Mouse (Mus musculus) forelimb bud, embryonic 11.5 days (tissue): ENCODE measurements around the gene 2210408I21Rik.

ENCODE experiments used
- DNase-seq: peaks from one replicate; pipeline ENCODE4 v3.0.0-alpha.2; 2012; ENCODE audit warnings: low read depth, low spot score

2210408I21Rik gene

DNA sequence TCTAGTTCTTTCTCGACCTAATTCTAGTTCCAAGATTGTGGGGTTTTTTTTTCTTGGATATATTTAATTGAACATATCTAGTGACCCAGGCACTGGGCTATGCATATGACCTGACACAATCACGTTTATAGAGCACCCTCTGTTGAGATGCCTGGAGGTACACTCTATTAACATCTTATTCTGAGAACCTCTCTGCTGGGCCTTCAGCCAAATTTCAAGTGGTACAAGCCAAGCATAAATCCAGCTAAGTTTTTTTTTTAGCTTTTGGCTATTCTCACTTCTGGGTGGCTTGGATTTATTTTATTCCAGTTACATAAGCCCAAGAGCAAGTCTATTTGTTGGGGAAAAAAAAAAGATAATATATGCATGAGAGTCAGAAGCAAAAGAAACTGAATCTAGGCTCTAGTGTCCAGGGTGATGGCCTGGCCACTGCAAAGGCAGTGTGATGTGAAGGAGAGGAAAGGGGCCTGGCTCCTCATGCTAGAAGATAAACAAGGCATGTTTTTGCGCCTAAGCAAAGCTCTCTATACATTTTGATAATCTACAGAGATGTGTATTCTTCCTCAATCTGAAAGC lies 139.9 kb downstream of the 2210408I21Rik start:
- no peak for DNase-seq

DNA sequence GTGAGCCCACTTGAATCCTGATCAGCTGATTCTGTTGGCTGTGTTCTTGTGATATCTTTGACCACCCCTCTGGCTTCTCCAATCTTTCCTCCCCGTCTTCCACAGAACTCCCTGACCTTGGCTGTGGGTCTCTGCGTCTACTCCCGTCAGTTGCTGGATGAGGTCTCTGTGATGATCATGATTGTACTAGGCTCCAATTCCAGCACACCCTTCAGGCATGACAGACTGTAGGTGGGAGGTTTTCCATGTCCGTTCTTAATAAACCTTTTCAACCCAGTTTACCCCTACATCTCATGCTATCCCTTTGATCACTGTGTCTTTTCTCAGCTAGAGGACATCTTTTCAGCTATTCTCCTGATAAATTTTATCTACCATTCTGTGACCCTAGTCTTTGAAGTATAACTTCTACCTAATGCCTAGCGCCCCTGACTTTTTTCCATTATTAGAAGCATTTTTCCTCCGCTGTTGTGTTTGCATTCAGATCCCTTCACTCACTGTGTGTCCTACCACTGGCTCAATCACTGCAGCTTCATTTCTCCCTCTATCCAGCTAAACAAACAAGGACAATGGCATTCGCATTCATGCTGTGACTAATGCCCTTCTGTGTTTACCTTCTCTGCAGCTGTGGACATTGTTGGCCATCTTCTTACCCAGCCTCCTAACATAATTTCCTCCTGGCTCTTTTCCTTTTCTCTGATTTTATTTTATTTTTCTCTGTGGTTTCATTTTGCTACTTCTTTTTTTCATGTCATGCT lies 143.5 kb downstream of the 2210408I21Rik start:
- DNase-seq = no peak

DNA sequence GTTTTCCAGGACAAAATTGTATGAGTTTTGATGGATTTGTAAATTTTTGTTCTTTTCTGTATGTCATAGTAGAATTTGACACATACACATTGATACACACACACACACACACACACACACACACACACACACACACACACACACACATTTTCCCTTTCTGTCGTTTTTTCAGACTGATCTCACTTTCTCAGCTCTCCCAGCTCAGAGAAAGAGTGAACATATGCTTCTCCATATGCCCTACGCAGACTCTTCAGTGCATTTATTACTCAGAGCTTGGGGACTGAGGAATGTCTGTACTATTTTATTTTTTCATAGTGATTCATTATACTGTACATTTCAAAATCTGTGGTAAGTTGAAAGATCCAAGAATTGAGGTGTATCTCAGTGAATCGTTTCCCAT lies 160.2 kb downstream of the 2210408I21Rik start:
- no peak for DNase-seq

DNA sequence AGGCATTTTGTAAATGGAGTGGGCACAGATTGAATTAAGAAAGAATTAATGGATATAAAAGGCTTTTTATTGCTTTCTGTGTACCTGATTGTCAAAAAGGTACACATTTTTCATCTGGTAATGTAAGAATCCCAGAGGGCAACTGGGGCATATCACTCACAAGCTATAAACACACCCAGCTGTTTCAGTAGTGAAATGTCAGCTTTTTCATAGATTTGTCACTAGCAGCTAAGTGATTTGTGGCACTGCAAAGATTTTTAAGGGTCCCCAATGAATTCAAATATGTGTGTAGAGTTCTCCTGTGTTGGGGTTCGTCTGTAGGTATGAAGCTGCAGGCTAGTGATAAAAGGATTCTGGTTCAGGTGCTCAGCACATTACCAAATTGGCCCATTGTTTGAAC lies 188.8 kb downstream of the 2210408I21Rik start:
- peak; percentile 60 for DNase-seq

DNA sequence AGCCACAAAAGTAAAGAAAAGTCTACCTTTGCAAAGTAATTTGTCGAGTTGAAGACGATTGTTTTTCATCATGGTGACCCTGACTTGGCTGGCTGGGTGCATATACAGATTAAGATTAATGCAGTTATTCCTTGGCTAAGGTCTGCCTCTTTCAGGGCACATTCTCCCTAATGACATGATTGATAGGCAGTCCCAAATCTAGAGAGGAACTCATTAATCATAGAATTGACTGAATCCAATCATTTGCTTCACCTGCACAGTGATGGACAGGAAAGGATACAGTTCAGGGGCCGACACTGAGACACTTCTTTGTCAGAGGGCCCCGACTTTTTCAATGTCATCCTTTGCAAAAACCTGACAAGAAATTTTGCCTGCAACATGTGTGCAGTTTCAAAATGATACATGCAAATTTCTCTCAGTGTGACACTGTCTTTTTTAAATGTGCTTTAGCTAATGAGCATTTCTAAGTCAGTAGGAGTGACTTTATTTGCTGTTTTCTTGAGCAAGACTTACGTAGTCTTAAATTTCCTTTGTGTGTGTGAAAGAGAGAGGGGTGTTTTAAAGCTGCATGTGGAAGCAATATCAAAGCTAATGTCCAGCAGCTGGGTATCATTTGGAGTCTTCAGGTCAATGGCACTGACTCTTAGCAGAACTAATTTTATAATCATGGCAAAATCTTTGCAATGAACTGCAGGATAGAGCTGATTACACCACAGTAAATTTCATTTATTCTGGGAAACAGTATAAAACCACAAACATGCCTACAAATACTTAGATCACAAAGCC lies 191.0 kb downstream of the 2210408I21Rik start:
- peak; percentile 47 for DNase-seq

DNA sequence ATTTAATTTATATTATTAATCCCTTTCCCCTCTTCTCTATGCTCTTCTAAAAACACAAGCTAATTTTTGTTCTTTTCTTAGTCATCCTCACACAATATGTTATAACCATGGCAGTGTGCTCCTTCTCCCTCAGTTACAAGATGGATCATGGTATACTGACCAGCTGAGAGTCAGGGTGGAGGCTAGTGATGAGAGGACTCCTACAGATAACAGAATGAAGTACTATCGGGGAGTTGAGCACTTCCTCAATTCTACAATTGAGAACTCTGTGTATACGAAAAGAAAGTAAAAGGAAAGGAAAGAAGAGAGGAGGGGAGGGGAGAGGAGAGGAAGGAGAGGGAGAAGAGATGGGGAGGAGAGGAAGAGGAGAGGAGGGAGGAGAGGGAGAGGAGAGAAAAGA lies 206.8 kb downstream of the 2210408I21Rik start:
- DNase-seq = no peak

DNA sequence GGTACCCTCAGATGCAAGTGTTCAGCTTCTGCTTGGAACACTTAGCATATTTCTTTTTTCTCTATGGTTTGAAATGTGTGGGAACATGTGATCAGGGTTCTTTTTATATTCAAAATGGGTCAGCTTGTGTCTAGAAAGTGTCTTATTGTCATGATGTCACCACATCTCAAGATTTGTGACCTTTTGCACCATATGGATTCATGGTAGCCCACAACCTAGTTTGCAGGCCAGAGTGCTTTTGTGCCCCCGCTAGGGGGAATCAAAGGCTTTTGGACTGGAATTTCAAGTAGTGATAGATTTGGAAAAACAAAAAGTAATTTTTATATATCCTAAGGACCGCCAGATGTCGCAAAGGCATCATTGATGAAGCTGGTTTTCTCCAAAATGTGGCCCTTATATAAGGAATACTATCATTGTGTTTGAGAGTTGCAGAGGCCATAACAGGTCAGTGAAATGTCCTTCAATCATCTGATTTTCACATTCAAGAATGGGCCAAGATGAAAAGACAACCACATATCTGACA lies 250.2 kb downstream of the 2210408I21Rik start:
- DNase-seq = no peak

DNA sequence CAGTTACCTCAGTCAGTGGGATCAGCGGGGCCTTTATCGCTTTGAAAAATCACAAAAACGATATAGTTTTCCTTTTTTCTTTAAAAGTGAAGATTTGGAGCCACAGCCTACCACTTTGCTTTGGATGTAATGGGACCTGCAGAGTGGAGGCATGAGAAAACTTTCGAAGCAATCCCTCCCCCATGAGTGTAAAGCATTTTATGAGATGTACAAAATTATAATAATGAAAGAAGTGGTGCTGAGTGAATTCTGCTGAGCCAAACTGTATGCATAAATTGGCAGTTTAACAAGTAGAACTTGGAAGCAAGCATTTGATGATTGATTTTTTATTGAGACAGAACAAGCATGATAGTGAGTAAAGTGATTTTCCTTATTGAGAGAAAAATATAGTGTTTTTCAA lies 250.7 kb downstream of the 2210408I21Rik start:
- DNase-seq = no peak

DNA sequence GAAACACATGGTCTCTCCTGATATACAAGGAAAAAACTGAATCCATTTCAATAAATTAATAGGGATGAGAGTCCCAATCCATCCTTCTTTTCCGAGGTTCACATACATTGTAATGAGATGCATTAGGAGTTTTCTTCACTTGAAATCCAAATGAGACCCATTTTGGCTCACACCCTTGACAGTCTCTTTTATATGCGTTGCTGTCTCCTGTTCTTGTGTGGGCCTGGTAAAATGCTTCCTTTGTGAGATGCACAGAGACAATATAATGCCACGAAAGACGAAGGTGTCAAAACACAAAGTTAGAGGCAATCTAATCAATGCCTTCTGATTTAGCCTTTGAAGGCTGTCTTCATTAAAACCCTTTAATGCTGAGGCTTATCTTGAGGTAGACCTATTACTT lies 252.8 kb downstream of the 2210408I21Rik start:
- no peak for DNase-seq

DNA sequence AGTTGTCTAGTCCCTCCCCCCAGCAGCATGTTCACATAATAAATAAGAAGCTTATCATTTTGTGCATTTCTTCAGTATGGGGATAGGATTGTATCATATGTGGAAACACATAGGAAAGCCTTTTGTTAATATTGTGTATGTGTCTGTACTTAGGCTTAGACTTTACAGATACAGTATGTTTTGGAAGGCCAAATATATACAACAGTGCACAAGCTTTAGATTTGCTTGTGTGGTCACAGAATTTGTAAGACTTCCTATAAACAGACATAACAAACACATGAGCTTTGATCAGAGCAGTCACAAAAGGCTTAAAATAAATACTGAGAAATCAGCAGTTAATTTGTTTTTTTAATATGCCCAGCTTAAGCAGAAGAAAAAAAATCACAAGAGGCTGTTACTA lies 253.9 kb downstream of the 2210408I21Rik start:
- no peak for DNase-seq

DNA sequence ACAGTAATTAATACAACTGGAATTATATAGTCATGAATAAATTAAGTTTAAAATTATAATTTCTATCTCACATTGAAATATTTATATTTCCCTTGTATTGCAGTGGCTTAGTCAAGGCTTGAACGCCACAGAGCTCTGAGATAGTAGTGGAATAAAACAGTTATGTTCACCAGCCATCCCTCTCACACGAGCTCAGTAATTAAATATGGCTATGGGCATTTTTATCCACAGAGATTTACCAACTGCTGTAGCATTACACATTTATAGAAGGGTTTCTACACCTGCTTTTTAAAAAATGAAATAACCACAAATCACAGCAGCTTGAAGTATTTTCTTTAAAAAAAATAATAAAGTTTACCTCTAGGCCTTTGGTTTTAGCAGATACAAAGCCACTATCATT lies 261.0 kb downstream of the 2210408I21Rik start:
- no peak for DNase-seq

DNA sequence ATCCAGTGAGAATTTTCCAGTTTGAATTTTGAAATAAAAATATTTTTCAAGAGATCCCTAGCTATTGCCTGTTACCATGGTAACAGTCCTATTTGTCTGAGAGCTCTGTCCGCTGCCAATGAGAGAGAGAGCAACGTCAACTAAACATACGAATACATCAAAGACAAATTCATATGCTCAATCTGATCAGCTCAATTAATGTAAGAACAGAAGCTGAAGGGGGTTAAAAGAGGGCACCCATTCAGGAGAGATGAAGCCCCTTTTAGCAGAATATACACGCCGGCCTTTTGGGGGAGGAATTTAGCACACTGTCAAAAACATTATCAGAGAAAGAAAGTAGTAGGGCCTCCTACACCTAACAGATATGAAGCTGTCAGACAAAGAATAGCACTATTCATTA lies 261.6 kb downstream of the 2210408I21Rik start:
- no peak for DNase-seq

DNA sequence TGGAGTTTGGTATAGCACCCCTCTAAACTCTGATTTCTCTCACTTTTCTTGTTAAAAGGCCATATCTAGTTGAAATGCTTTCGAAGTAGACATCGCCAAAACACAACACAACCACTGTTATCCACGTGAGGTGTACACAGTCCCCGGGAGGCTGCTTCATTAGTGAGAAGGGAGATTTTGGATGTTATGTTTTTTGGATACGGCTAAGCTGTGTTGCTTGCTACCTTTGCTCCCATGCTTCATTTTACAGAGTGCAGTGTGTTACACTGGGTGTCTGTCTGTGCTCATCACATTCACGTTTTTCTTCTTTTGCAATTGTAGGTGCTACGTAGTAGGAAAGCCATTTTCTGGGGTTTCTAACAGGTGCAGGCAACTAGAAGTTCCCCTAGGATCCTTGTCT lies 262.3 kb downstream of the 2210408I21Rik start:
- no peak for DNase-seq

DNA sequence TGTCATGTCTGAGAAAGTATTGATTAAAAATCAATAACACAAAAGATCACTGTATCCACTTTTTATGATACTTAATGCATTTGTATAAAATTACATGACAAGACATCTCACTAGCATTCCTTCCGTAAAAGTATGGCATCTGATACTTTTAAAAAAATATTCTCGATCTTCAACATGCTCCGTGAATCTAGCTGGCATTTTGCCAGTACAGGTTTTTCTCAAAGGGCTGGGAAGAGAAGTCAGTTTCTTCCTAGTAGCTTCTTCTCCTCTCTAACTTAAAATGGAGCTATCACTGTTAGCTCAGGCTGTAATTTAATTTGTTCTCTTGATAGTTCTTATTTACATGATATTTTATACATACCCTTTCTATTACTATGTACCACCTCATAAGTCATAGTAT lies 263.1 kb downstream of the 2210408I21Rik start:
- no peak for DNase-seq

DNA sequence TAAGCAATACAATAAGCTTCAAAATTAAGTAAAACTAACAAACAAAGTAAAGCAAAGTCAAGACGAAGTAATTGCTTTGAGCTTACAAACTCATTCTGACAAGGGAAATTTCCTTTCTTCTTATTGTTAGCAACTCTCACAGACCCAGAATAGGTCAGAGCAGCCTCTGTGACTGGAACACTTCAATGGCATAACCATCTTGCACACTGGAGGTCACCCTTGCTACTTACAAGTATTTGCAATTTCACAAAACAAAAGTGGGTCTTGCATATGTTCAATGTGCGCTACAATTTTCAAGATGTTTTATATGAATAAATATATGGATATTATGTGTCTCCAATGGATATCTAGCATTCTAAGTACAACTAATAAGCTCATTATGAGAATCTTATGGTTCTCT lies 265.4 kb downstream of the 2210408I21Rik start:
- no peak for DNase-seq

DNA sequence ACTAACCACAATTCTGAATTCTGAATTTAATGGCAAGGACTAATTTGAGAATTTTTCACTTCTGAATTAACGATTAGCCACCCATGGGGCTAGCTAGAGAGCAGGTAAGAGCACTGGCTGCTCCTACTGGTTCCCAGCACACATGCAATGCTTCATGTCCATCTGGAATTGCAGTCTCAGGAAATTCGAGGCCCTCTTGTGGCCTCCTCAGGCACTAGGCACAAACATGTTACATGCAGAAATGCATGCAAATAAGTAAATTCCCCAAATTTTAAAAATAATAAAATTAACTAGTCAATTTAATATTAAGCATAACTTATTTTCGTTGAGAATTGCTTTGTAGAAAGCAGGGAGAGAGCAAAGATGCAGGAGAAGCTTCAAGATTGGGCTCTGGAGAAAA lies 273.2 kb downstream of the 2210408I21Rik start:
- no peak for DNase-seq

DNA sequence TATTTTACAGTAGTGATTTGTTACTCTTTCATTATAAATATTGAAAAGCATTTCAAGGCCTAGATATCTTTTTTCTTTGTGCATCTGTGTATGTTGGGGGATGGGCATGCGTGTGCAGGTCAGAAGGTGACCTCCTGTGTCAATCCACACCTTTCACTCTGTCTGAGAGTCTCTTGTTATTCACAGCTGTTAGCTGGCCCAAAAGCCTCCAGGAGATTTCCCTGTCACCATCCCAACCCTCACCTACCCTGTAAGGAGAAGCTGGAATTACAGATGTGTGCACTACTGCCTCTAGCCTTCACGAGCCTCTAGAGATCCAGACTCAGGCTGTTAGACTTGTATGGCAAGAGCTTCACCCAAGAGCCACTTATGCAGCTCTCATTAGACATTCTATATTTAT lies 274.5 kb downstream of the 2210408I21Rik start:
- DNase-seq = peak; percentile 42

DNA sequence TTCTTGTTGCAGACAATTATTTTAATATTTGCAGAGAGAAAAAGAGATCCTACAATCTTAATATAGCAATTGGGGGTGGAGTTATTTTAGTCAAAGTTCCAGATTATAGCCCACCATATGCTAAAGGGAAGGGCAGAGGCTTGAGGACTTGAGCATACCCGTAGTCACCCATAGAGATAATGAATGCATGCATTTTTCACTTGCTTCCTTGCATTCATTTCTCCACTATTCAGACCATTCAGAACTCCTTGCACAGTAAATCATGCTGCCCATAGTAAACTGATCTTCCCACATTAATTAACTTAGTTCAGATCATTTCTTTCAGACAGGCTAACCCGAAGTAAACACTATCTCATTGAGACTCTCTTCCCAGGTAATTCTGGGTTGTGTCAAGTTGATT lies 277.5 kb downstream of the 2210408I21Rik start:
- DNase-seq = no peak

DNA sequence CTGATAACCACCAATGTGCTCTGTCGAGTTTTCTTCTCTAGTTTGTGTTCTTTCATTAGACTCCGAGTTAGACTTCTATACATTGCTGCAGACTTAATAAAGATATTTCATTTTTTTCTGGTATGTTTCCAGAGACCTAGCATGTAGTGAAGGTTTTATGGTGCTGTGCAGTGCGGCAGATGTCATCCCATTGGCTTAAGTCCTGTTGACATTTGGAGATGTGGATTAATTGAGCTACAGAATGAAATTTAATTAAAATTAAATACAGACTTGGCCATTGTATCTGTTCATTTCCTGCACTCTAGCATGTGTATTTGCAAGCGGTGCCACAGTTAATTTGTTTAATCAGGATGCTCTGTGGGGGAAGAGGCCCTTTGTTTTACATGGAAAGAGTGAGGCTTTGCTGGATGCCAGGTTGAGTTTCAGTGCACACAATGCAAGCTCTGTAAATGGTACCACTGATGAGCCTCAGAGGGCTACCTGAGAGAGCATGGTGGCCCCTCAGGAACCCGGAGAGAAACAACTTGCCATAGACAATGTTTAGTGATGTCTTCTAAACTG lies 314.7 kb downstream of the 2210408I21Rik start:
- DNase-seq = no peak

DNA sequence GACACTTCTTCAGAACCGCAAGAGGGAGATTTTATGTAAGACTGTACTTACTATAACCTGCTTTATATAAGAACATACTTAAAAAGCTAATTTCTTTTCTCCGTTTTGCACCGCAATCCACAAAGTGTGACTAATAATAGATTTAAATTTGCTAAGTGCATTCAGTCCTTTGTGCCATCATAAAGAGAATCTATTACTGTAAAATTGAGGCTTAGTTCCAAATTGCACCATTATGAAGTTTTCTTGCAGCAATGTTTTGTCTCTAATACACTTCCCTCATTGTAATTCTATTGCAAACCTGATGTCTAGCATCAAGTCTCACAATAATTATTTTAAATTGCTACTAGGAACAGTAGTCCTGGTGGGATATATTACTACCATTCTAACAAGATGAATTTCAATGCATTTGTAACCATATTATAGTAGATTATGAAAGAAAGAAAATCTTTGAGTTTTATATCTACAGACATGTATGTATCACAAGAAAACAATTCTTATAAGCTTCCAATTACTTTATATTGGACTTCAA lies 334.8 kb downstream of the 2210408I21Rik start:
- no peak for DNase-seq

DNA sequence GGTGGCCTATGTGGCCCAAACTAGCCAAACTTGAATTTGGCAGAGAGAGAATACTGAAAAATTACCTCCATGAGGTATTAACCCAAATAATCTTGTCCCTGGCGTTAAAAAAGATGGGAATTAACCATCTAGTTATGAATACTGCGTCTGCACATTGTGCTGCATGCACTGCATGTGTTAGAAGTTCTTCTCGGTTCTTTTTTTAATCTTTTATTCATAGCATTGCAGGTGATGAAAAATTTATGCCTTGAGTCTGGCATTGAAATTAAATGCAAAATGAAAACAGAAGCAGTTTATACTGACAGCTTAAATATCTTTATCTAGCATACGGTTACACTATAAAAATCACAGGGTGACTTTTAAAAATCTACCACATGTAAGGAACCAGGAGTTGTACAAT lies 341.1 kb downstream of the 2210408I21Rik start:
- no peak for DNase-seq
